Comparison of ENCODE assay signal across 20 mouse cellular contexts in genomic region chr13:95096646-95097045, GRCm38 (mm10).
A peak's percentile ranks its signal among the peaks of the same experiment; 100 is the strongest.
DNase-seq lines count a peak whose midpoint lies in the region; ATAC-seq and TF ChIP-seq lines count a peak whose summit lies in the region.
"Had no signal": no experiment of that assay in that cellular context is flagged by ENCODE, and none has a peak within 500 bp of the region (broad histone marks: within the 10 kb centered on the region; RNA-seq: fewer than 3 reads in every experiment).

No protein-coding gene starts in this region.

- no peak for TF ChIP-seq CTCF in left cerebral cortex, adult 2 months (IDR thresholded peaks at IDR 0.05)

- DNase-seq in left cerebral cortex, adult 2 months (ENCODE audit: extremely low spot score in 1 of 2, low spot score in 2 of 2): no peak
- no peak for DNase-seq in left cerebral cortex, adult 11 months (ENCODE audit: low spot score)
- DNase-seq in NIH3T3 (ENCODE audit: low read depth): peak; percentile 40
- DNase-seq in lung, postnatal 36 days: peak; percentile 50
- no peak for DNase-seq in gastrocnemius, postnatal 36 days
- DNase-seq: adrenal gland, postnatal 10 days; cerebellum, adult 11 months; cerebellum, adult 8-10 months; cerebellum, postnatal 14 days; embryo, embryonic 11 days; heart, adult 18-20 months; heart, postnatal 14 days had no signal

- no peaks in the 10 kb centered on the region for H3K27me3 ChIP-seq in intestine, embryonic 16.5 days (replicated peaks; ENCODE audit: control insufficient read depth, insufficient read depth, low read length)
- H3K27me3 ChIP-seq: embryonic facial prominence, embryonic 15.5 days; heart, embryonic 15.5 days; hindbrain, embryonic 13.5 days had no signal

- H3K9me3 ChIP-seq in intestine, embryonic 16.5 days (ENCODE audit: control insufficient read depth, low read length): no peaks in the 10 kb centered on the region
- H3K9me3 ChIP-seq: embryonic facial prominence, embryonic 15.5 days; forebrain, embryonic 10.5 days; heart, embryonic 15.5 days; hindbrain, embryonic 13.5 days had no signal

- no peak overlapping the region for H3K9ac ChIP-seq in intestine, embryonic 16.5 days (ENCODE audit: low read depth, low read length)
- H3K9ac ChIP-seq: embryonic facial prominence, embryonic 15.5 days; heart, embryonic 15.5 days; hindbrain, embryonic 13.5 days had no signal

- no peak overlapping the region for H3K4me3 ChIP-seq in left cerebral cortex, adult 2 months
- no peak overlapping the region for H3K4me3 ChIP-seq in intestine, embryonic 16.5 days (ENCODE audit: low read length)
- H3K4me3 ChIP-seq: embryonic facial prominence, embryonic 15.5 days; erythroblast, embryonic 14.5 days; forebrain, embryonic 10.5 days; heart, embryonic 15.5 days; hindbrain, embryonic 13.5 days had no signal

- peak; percentile 56; the same call in 1 of the 2 replicates for ATAC-seq in intestine, embryonic 16.5 days
- ATAC-seq: forebrain, embryonic 14.5 days had no signal

- H3K36me3 ChIP-seq in intestine, embryonic 16.5 days (ENCODE audit: control insufficient read depth, insufficient read depth, low read length): no peaks in the 10 kb centered on the region
- H3K36me3 ChIP-seq: embryonic facial prominence, embryonic 15.5 days; forebrain, embryonic 10.5 days; heart, embryonic 15.5 days; hindbrain, embryonic 13.5 days had no signal

- peak overlapping the region; percentile 2; the same call in 1 of the 2 replicates for H3K27ac ChIP-seq in left cerebral cortex, adult 2 months
- no peak overlapping the region for H3K27ac ChIP-seq in intestine, embryonic 16.5 days (ENCODE audit: low read length)
- H3K27ac ChIP-seq: embryonic facial prominence, embryonic 15.5 days; forebrain, embryonic 10.5 days; heart, embryonic 15.5 days; hindbrain, embryonic 13.5 days had no signal

- no peaks in the 10 kb centered on the region for H3K4me1 ChIP-seq in intestine, embryonic 16.5 days (ENCODE audit: control insufficient read depth, insufficient read depth, low read length)
- H3K4me1 ChIP-seq: embryonic facial prominence, embryonic 15.5 days; heart, embryonic 15.5 days had no signal

- no peak overlapping the region for H3K4me2 ChIP-seq in intestine, embryonic 16.5 days (ENCODE audit: low read depth, low read length)
- H3K4me2 ChIP-seq: embryonic facial prominence, embryonic 15.5 days; heart, embryonic 11.5 days; heart, embryonic 15.5 days; hindbrain, embryonic 13.5 days had no signal

- intact Hi-C loops in left cerebral cortex, adult 2 months (cut with DNase I): no loop called here
- intact Hi-C loops in gastrocnemius, postnatal 36 days (cut with DNase I): no loop called here

- 64% methylated on average over 3 of the region's 3 CpGs for WGBS in intestine, embryonic 16.5 days

Comparison
In these comparisons a context has a peak if more than half of its experiments do, and no peak if none do; other contexts are left out.
1. DNase-seq: peak in NIH3T3 (single experiment) and lung, postnatal 36 days (single experiment); none in left cerebral cortex, adult 2 months (0 of 2), left cerebral cortex, adult 11 months (single experiment) and gastrocnemius, postnatal 36 days (0 of 2).